Mouse (Mus musculus) erythroblast, embryonic 14.5 days (primary cell): ENCODE results near the gene Gm5426.

Source experiments
- GATA1 ChIP-seq: IDR thresholded peaks from 2 replicates; pipeline ENCODE4 v1.6.1; 2012; ENCODE audit warnings: low read length, inconsistent platforms, mixed read lengths
- TAL1 ChIP-seq: IDR thresholded peaks from 3 replicates; pipeline ENCODE4 v1.6.1; 2012; ENCODE audit warnings: low read length, inconsistent platforms, mixed read lengths

DNA sequence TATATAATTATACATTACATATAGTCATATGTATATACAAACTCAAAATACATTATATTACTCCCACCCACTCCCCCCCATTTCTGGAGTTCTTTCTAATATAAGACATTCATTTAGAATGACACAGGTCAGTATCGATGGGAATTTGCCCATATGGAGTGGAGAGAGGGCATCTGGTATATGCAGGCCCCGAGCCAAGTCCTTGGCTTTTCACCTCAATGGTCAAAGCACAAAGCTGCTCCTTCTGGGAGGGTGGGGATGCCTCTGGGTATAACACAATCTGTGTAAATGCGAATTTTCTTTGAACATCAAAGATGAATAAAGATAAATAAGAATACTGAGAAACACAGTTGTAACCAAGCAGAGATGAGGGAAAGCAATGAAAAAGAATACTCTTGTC is 46.0 kb upstream of the Gm5426 start:
- TF ChIP-seq GATA1 (no peak), TAL1 (no peak)
